Mouse (Mus musculus) macrophage (primary cell): ENCODE results near the gene Cxcl3. TPM values are rescaled to one million over a fixed set of nuclear protein-coding genes. Genes with fewer than 3 reads are reported as not detected.

Source experiments
- H3K27ac ChIP-seq: fragments of 350-480 bp; formaldehyde crosslinking; 2 replicates; pipeline ENCODE4 v1.9.0; 2021
- H3K36me3 ChIP-seq: fragments of 350-480 bp; formaldehyde crosslinking; 2 replicates; pipeline ENCODE4 v1.9.0; 2021; ENCODE audit errors: inconsistent target
- H3K4me3 ChIP-seq: fragments of 350-480 bp; formaldehyde crosslinking; 2 replicates; pipeline ENCODE4 v1.9.0; 2021; ENCODE audit errors: inconsistent target
- H3K79me2 ChIP-seq: fragments of 350-480 bp; formaldehyde crosslinking; 2 replicates; pipeline ENCODE4 v1.9.0; 2021; ENCODE audit errors: inconsistent target
- WGBS: methylation state at CpG from one replicate; pipeline ENCODE4 v1.1.7; 2026; ENCODE audit warnings: inconsistent platforms; ENCODE audit not compliant: missing documents; 5-methylcytosine and 5-hydroxymethylcytosine counted together
- polyA plus RNA-seq: library from polyadenylated mRNA; stranded (reverse); fragments of 250-400 nt; gene quantifications from 3 replicates; pipeline ENCODE4 v1.2.4, GENCODE M21; 2018; ENCODE audit warnings: inconsistent platforms

Cxcl3 gene
- polyA plus RNA-seq, 1 experiment from 2014 or later = 0.20 TPM

DNA sequence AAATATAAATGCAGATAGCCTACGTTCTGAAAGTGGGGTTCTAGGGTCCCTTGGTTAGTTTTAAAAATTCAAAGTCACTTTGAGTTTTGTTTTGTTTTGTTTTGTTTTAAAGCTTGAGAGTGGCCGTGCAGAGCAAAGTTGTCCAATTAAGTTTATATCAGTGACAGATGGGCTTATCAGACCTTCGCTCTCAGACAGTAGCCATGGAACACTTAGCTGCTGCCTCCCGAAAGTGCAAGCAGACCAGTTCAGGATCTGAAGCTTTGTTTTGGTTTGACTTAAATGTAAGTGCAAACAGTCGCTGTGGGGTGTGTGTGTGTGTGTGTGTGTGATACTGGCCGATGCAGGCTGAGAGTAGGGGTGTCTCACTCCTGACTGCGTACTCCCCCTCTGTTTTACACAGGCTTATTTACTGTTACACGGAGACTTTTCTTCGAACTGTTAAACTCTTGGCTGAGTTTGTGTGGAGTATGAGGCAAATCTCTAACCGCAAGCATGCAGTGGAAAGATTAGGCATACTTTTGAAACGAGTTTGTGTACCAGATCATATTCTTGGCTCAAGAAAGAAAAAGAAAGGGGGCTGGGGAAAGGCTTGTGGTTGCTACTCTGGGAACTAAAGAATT lies 46.4 kb downstream of the Cxcl3 start:
- Histone ChIP-seq H3K4me3 (no peak overlapping the region), H3K79me2 (no peaks in the 10 kb centered on the region), H3K27ac (no peak overlapping the region), H3K36me3 (no peaks in the 10 kb centered on the region)
- 89% methylated on average over 9 of the region's 11 CpGs for WGBS

DNA sequence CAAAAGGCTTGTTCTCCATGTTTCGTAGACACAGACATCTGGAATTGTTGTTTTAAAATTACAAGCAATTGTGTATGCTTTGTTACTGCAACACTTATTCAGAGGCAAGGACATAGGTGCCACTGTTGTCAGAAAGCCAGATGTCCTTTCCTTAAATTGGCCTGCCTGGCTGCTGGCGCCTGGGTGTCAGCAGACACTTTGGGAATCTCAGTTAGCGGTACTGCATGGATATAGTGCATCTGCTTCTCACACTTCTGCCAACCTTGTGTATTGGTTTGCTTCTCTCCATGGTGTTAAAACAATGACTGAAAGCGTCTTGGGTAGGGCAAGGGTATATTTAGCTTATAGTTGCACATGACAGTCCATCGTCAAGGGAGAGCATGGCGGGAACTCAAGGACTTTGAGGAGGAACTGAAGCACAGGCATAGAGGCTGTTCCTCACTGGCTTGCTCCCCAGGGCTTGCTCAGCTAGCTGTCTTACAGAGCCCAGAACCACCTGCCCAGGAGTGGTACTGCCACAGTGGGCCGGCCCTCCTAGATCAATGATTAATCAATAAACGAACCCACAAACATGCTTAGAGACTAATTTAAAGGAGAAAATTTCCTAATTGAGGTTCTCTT lies 47.0 kb downstream of the Cxcl3 start:
- WGBS = 97% methylated on average over 8 of the region's 8 CpGs
- no peaks in the 10 kb centered on the region for H3K36me3 ChIP-seq
- no peaks in the 10 kb centered on the region for H3K79me2 ChIP-seq
- H3K27ac ChIP-seq = no peak overlapping the region
- H3K4me3 ChIP-seq = no peak overlapping the region

DNA sequence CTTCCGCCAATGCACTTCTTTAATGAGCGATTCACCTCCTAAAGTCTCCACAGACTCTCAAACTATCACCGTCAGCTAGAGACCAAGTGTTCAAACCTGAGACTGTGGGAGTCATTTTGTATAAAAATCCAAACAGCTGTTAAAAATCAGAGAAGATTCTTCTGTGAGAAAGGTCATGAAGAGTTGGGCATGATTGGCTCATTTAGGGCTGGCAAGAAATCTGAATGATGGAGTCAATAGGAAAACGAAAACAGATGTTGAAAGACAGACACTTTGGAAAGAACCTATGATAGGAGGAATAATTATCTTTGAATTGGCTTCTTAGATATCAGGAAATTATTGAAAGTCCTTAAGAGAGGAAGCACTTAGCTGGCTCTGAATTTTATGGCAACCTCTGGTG lies 48.5 kb downstream of the Cxcl3 start:
- Histone ChIP-seq H3K4me3 (no peak overlapping the region), H3K27ac (no peak overlapping the region), H3K36me3 (no peaks in the 10 kb centered on the region), H3K79me2 (no peaks in the 10 kb centered on the region)
- WGBS = 93% methylated on average over 4 of the region's 4 CpGs

DNA sequence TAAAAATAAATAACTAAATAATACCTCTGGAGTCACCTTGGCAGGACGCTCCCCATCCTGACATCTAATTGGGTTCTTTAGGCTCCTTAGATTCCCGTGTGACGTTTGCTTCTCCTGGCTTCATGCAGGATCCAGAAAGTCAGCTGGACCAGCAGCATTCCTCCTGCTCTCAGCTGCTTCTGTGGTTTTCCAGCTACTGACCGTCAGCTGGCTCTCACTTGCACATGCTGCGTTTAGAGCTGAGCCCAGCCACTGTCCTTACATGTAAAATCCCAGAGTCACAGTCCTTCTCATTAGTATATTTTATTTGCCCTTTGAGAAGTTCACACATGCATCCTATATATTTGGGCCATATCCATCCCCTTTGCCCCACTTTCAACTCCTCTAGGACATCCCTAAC lies 52.7 kb downstream of the Cxcl3 start:
- no peaks in the 10 kb centered on the region for H3K79me2 ChIP-seq
- no peak overlapping the region for H3K4me3 ChIP-seq
- WGBS = 93% methylated on average over 5 of the region's 5 CpGs
- no peak overlapping the region for H3K27ac ChIP-seq
- H3K36me3 ChIP-seq = no peaks in the 10 kb centered on the region

Other genes starting within 250 kb of the Cxcl3 start
- gene 5830473C10Rik, start 225.0 kb upstream of the Cxcl3 start, polyA plus RNA-seq = not detected in 3 replicates
- gene Rassf6, start 145.4 kb upstream of the Cxcl3 start, polyA plus RNA-seq = not detected in 3 replicates
- 0.11 TPM in 1 of 3 replicates, not detected in the others for gene Cxcl5, start 26.7 kb upstream of the Cxcl3 start, polyA plus RNA-seq
- gene Ppbp, start 17.6 kb upstream of the Cxcl3 start, polyA plus RNA-seq = 1.9 to 15.6 TPM (median 10.5 TPM) in 3 replicates
- gene Pf4, start 13.7 kb upstream of the Cxcl3 start, polyA plus RNA-seq = 376 to 3,137 TPM (median 826 TPM) in 3 replicates
- gene Cxcl15, start 8.4 kb downstream of the Cxcl3 start, polyA plus RNA-seq = not detected in 3 replicates
- gene Cxcl1, start 105.1 kb downstream of the Cxcl3 start, polyA plus RNA-seq = 2.8 to 6.2 TPM (median 2.9 TPM) in 3 replicates
- 8.1 to 14.6 TPM (median 10.7 TPM) in 3 replicates for gene Cxcl2, start 117.8 kb downstream of the Cxcl3 start, polyA plus RNA-seq
- gene Mthfd2l, start 145.0 kb downstream of the Cxcl3 start, polyA plus RNA-seq = 5.7 to 11.4 TPM (median 6.0 TPM) in 3 replicates
- gene Epgn, start 241.4 kb downstream of the Cxcl3 start, polyA plus RNA-seq = not detected in 3 replicates